Mouse (Mus musculus): ENCODE data around the gene Ltbp4.

DNA sequence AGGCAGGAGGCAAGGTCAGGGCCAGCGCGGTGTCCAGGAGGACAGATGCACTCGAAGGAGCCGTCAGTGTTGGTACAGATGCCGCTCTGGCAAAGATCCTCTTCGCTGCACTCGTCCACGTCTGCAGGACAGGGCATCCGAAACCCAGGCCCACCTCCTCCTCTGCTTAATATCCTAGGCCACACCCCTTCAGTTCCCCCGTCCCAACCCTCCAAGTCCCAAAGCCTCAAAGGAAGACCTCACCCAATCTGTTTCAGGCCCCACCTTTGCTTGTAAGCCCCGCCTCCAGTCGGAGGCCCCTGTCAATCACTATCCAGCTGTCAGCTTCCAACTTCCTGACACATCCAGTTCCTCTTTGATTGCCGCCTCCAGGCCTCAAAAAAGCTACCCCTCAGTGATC lies 15.2 kb downstream of the Ltbp4 start:
- TF ChIP-seq CTCF (IDR thresholded peaks at IDR 0.05 in 2 of 3, conservative IDR thresholded peaks at IDR 0.05 in 1 of 3; ENCODE audit: control insufficient read depth in 1 of 3, insufficient read depth in 1 of 3, low read depth in 2 of 3, low read length in 3 of 3, poor library complexity in 1 of 3, severe bottlenecking in 1 of 3): no peak
- no peak for TF ChIP-seq MAFK (IDR thresholded peaks at IDR 0.05; ENCODE audit: borderline replicate concordance, low read depth, low read length)
- no peak for TF ChIP-seq NRF1 (IDR thresholded peaks at IDR 0.05; ENCODE audit: insufficient read depth, low read depth, low read length, poor library complexity, severe bottlenecking)
- no peak for TF ChIP-seq ZC3H11A (IDR thresholded peaks at IDR 0.05; ENCODE audit: low read depth, low read length)
- TF ChIP-seq POLR2A (IDR thresholded peaks at IDR 0.05; ENCODE audit: control insufficient read depth in 1 of 2, insufficient read depth in 1 of 2, low read depth in 1 of 2, low read length in 2 of 2, poor library complexity in 1 of 2): no peak
- no peak for TF ChIP-seq UBTF (IDR thresholded peaks at IDR 0.05; ENCODE audit: borderline replicate concordance, insufficient read depth, low read depth, low read length)
